Mouse (Mus musculus) myocyte (in vitro differentiated cells): ENCODE results near the gene Tex14. TPM values are rescaled to one million over a fixed set of nuclear protein-coding genes. Genes with fewer than 3 reads are reported as not detected.
"Not testable (repeated sequence)": the region's sequence is repeated elsewhere in the genome, so short reads cannot be mapped to it uniquely, and the experiment has no call there.

ENCODE experiments used
- H3K27me3 ChIP-seq: one replicate; pipeline ENCODE4 v1.6.1; 2011; ENCODE audit not compliant: control insufficient read depth, insufficient read depth, insufficient read length
- H3K36me3 ChIP-seq: one replicate; pipeline ENCODE4 v1.6.1; 2011; ENCODE audit not compliant: control insufficient read depth, insufficient read depth
- H3K4me2 ChIP-seq: one replicate; pipeline ENCODE4 v1.6.1; 2011; ENCODE audit warnings: low read depth, control low read depth
- H3K4me3 ChIP-seq: one replicate; pipeline ENCODE4 v1.5.1; 2011; ENCODE audit warnings: mild to moderate bottlenecking, control low read depth, moderate library complexity
- H3K79me2 ChIP-seq: one replicate; pipeline ENCODE4 v1.6.1; 2011; ENCODE audit not compliant: control insufficient read depth, insufficient read depth
- H3ac ChIP-seq: one replicate; pipeline ENCODE4 v1.6.1; 2011; ENCODE audit not compliant: control insufficient read depth, insufficient read length
- CEBPB ChIP-seq: IDR thresholded peaks from 2 replicates; pipeline ENCODE4 v1.6.1; 2011; ENCODE audit warnings: mild to moderate bottlenecking, moderate library complexity; ENCODE audit not compliant: poor library complexity, insufficient read depth, severe bottlenecking
- E2F4 ChIP-seq: IDR thresholded peaks from one replicate; pipeline ENCODE4 v1.6.1; 2011; ENCODE audit warnings: mild to moderate bottlenecking, control low read depth, moderate library complexity; ENCODE audit not compliant: insufficient read depth
- MAX ChIP-seq: IDR thresholded peaks from one replicate; pipeline ENCODE4 v1.6.1; 2011; ENCODE audit warnings: low read depth, mild to moderate bottlenecking, control low read depth
- MYOD1 ChIP-seq, 3 experiments: IDR thresholded peaks; one replicate each; pipeline ENCODE4 v1.6.1; 2011; ENCODE audit warnings: control low read depth in 2 of 3, low read depth in 2 of 3, mild to moderate bottlenecking in 2 of 3, moderate library complexity in 1 of 3; ENCODE audit not compliant: insufficient read length in 2 of 3, control insufficient read depth in 1 of 3
- MYOG ChIP-seq, 3 experiments: IDR thresholded peaks; one replicate each; pipeline ENCODE4 v1.6.1; 2011; ENCODE audit warnings: control low read depth in 2 of 3, low read depth in 2 of 3, mild to moderate bottlenecking in 2 of 3; ENCODE audit not compliant: insufficient read length in 2 of 3, control insufficient read depth in 1 of 3, insufficient read depth in 1 of 3
- POLR2A ChIP-seq: IDR thresholded peaks from one replicate; pipeline ENCODE4 v1.6.1; 2011; ENCODE audit warnings: low read depth, mild to moderate bottlenecking, control low read depth, moderate library complexity; ENCODE audit not compliant: insufficient read length
- POLR2AphosphoS2 ChIP-seq: IDR thresholded peaks from one replicate; pipeline ENCODE4 v1.6.1; 2011; ENCODE audit warnings: low read depth, control low read depth; ENCODE audit not compliant: insufficient read length
- REST ChIP-seq: IDR thresholded peaks from one replicate; pipeline ENCODE4 v1.6.1; 2011; ENCODE audit warnings: mild to moderate bottlenecking, control low read depth, moderate library complexity; ENCODE audit not compliant: insufficient read depth, insufficient read length
- SRF ChIP-seq: IDR thresholded peaks from one replicate; pipeline ENCODE4 v1.6.1; 2011; ENCODE audit warnings: low read depth; ENCODE audit not compliant: control insufficient read depth, insufficient read length
- TCF12 ChIP-seq: IDR thresholded peaks from one replicate; pipeline ENCODE4 v1.6.1; 2011; ENCODE audit warnings: mild to moderate bottlenecking, control low read depth; ENCODE audit not compliant: poor library complexity, insufficient read depth, severe bottlenecking
- TCF3 ChIP-seq: IDR thresholded peaks from one replicate; pipeline ENCODE4 v1.6.1; 2011; ENCODE audit warnings: low read depth, control low read depth; ENCODE audit not compliant: insufficient read length
- USF1 ChIP-seq: IDR thresholded peaks from one replicate; pipeline ENCODE4 v1.6.1; 2011; ENCODE audit warnings: low read depth, mild to moderate bottlenecking, control low read depth, moderate library complexity
- polyA plus RNA-seq: library from polyadenylated mRNA; unstranded; fragments of >200 nt; fragmentation: generic; extraction: Trizol; gene quantifications from one replicate; pipeline ENCODE4 v1.2.1, GENCODE M21; 2012; ENCODE audit warnings: missing spikeins

The Tex14 gene
- polyA plus RNA-seq, 1 experiment, result 0.13 TPM

GRCm38 (mm10) chr11:87439796-87440420, 35.0 kb downstream of the Tex14 start:
- TF ChIP-seq MAX (no peak), MYOD1 (IDR thresholded peaks at IDR 0.05; ENCODE audit: control insufficient read depth in 1 of 3, insufficient read length in 2 of 3, low read depth in 2 of 3) (no peak), E2F4 (no peak), USF1 (no peak)
- H3K4me2 ChIP-seq, result no peak overlapping the region
- H3K4me3 ChIP-seq, result no peak overlapping the region
- no peaks in the 10 kb centered on the region for H3K27me3 ChIP-seq
- no peaks in the 10 kb centered on the region for H3K79me2 ChIP-seq
- H3ac ChIP-seq, result no peak overlapping the region
- no peaks in the 10 kb centered on the region for H3K36me3 ChIP-seq

- H3K4me2 ChIP-seq, result peak overlapping the region; percentile 81
- H3K4me3 ChIP-seq, result not testable (repeated sequence)
These were observed 37.9 kb downstream of the Tex14 start for GRCm38 (mm10) chr11:87442643-87443372.

GRCm38 (mm10) chr11:87443373-87443883, 38.6 kb downstream of the Tex14 start:
- Histone ChIP-seq H3K27me3 (no peaks in the 10 kb centered on the region), H3K36me3 (no peaks in the 10 kb centered on the region), H3K79me2 (no peaks in the 10 kb centered on the region), H3K4me2 (no peak overlapping the region), H3ac (no peak overlapping the region), H3K4me3 (no peak overlapping the region)
- TF ChIP-seq E2F4 (no peak), MAX (no peak), POLR2AphosphoS2 (no peak), POLR2A (no peak), TCF12 (no peak), SRF (no peak), CEBPB (peak; percentile 47; the same call in 1 of the 2 replicates), TCF3 (no peak), USF1 (peak; percentile 63), MYOG (IDR thresholded peaks at IDR 0.05; ENCODE audit: control insufficient read depth in 1 of 3, insufficient read depth in 1 of 3, insufficient read length in 2 of 3, low read depth in 2 of 3) (no peak), MYOD1 (IDR thresholded peaks at IDR 0.05; ENCODE audit: control insufficient read depth in 1 of 3, insufficient read length in 2 of 3, low read depth in 2 of 3) (no peak), REST (no peak)

More at GRCm38 (mm10) chr11:87442643-87443372, 37.9 kb downstream of the Tex14 start:
- TF ChIP-seq POLR2A, result peak; percentile 61
- TF ChIP-seq USF1, result peak; percentile 27
- peak; percentile 15 for TF ChIP-seq POLR2AphosphoS2
- TF ChIP-seq MAX, result peak; percentile 87
- not testable (repeated sequence) for H3K79me2 ChIP-seq, H3K36me3 ChIP-seq, H3ac ChIP-seq, H3K27me3 ChIP-seq

- not testable (repeated sequence) for H3K79me2 ChIP-seq, H3K36me3 ChIP-seq
These were observed 39.2 kb downstream of the Tex14 start for GRCm38 (mm10) chr11:87444056-87444455.

GRCm38 (mm10) chr11:87444735-87445428, 40.0 kb downstream of the Tex14 start:
- Histone ChIP-seq H3K79me2 (no peaks in the 10 kb centered on the region), H3K27me3 (no peaks in the 10 kb centered on the region), H3K4me3 (no peak overlapping the region), H3K4me2 (no peak overlapping the region), H3K36me3 (no peaks in the 10 kb centered on the region), H3ac (no peak overlapping the region)
- TF ChIP-seq TCF3 (no peak), MYOD1 (IDR thresholded peaks at IDR 0.05; ENCODE audit: control insufficient read depth in 1 of 3, insufficient read length in 2 of 3, low read depth in 2 of 3) (no peak), POLR2AphosphoS2 (no peak), MAX (no peak), SRF (no peak), MYOG (IDR thresholded peaks at IDR 0.05; ENCODE audit: control insufficient read depth in 1 of 3, insufficient read depth in 1 of 3, insufficient read length in 2 of 3, low read depth in 2 of 3) (no peak), REST (no peak), POLR2A (no peak), CEBPB (no peak), TCF12 (no peak), USF1 (no peak), E2F4 (no peak)

More at GRCm38 (mm10) chr11:87444056-87444455, 39.2 kb downstream of the Tex14 start:
- H3K4me3 ChIP-seq, H3ac ChIP-seq, H3K27me3 ChIP-seq, H3K4me2 ChIP-seq: not testable (repeated sequence)

GRCm38 (mm10) chr11:87445593-87445992, 40.7 kb downstream of the Tex14 start:
- not testable (repeated sequence) for H3K79me2 ChIP-seq, H3K4me3 ChIP-seq, H3K4me2 ChIP-seq

More at GRCm38 (mm10) chr11:87445593-87445992, 40.7 kb downstream of the Tex14 start:
- H3K36me3 ChIP-seq, H3K27me3 ChIP-seq, H3ac ChIP-seq: not testable (repeated sequence)
